Mouse (Mus musculus) liver, embryonic 11.5 days (tissue): ENCODE results near the gene Usf1. TPM values are rescaled to one million over a fixed set of nuclear protein-coding genes. Genes with fewer than 3 reads are reported as not detected.

Experiments
- ATAC-seq: fragments of 200-750 bp; cut with Nextera tagmentation; replicated peaks from 2 replicates; pipeline ENCODE4 v1.8.0; 2017; ENCODE audit warnings: moderate number of reproducible peaks, mild to moderate bottlenecking, moderate TSS enrichment, moderate library complexity; ENCODE audit not compliant: low FRiP score
- DNase-seq: peaks from one replicate; pipeline ENCODE4 v3.0.0-alpha.2; 2017; ENCODE audit warnings: low spot score
- H3K27ac ChIP-seq: fragments of 300-500 bp; sonication (generic); 2 replicates; pipeline ENCODE4 v1.5.1; 2014; ENCODE audit warnings: mild to moderate bottlenecking, low read depth, low read length, control low read depth
- H3K27me3 ChIP-seq: fragments of 300-500 bp; sonication (generic); replicated peaks from 2 replicates; pipeline ENCODE4 v1.6.1; 2014; ENCODE audit warnings: low read length, mixed read lengths; ENCODE audit not compliant: control insufficient read depth, insufficient read depth
- H3K36me3 ChIP-seq: fragments of 300-500 bp; sonication (generic); 2 replicates; pipeline ENCODE4 v1.6.1; 2014; ENCODE audit warnings: mild to moderate bottlenecking, low read length, moderate library complexity, mixed read lengths; ENCODE audit not compliant: control insufficient read depth, insufficient read depth
- H3K4me1 ChIP-seq: fragments of 300-500 bp; sonication (generic); replicated peaks from 2 replicates; pipeline ENCODE4 v1.6.1; 2014; ENCODE audit warnings: low read length, mixed read lengths; ENCODE audit not compliant: control insufficient read depth, insufficient read depth
- H3K4me2 ChIP-seq: fragments of 300-500 bp; sonication (generic); 2 replicates; pipeline ENCODE4 v1.6.1; 2014; ENCODE audit warnings: mild to moderate bottlenecking, control low read depth, moderate library complexity
- H3K4me3 ChIP-seq: fragments of 300-500 bp; sonication (generic); 2 replicates; pipeline ENCODE4 v1.5.1; 2014; ENCODE audit warnings: low read depth, low read length, control low read depth
- H3K9ac ChIP-seq: fragments of 300-500 bp; sonication (generic); 2 replicates; pipeline ENCODE4 v1.6.1; 2014; ENCODE audit warnings: low read depth, low read length, control low read depth
- H3K9me3 ChIP-seq: fragments of 300-500 bp; sonication (generic); 2 replicates; pipeline ENCODE4 v1.6.1; 2016; ENCODE audit warnings: low read length, inconsistent platforms, mixed read lengths; ENCODE audit not compliant: control insufficient read depth
- WGBS: fragments of 180-500 bp; shearing (Covaris S2); extraction: QIAGEN DNeasy Blood & Tissue Kit; methylation state at CpG from one replicate; pipeline ENCODE4 v1.1.7; 2014; 5-methylcytosine and 5-hydroxymethylcytosine counted together
- polyA plus RNA-seq: library from polyadenylated mRNA; unstranded; fragments of >200 nt; fragmentation: Nextera tagmentation; extraction: Ambion mirVana; gene quantifications from 2 replicates; pipeline ENCODE4 v1.2.1, GENCODE M21; 2014

The Usf1 gene
- polyA plus RNA-seq, 1 experiment from 2014 or later: 53.2 TPM

DNA sequence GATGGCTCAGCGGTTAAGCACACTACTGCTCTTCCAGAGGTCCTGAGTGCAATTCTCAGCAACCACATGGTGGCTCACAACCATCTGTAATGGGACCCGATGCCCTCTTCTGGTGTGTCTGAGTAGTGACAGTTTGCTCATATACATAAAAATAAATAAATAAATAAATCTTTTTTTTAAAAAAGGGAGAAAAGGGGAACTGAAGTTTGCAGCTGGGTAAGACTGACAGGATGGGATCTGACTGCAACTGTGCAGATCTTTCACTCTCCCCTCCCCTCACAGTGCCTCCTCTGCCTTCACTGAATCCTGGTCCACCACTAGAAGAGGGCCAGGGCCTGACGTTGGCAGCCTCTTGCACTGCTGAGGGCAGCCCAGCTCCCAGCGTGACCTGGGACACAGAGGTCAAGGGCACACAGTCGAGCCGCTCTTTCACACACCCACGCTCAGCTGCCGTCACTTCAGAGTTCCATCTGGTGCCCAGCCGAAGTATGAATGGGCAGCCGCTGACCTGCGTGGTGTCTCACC, 29.0 kb upstream of the Usf1 start:
- DNase-seq (no peak), ATAC-seq (no peak)
- 77% methylated on average over 11 of the region's 11 CpGs for WGBS
- no peak overlapping the region for H3K9ac ChIP-seq
- H3K27me3 ChIP-seq: peaks cover 20% of the 10 kb centered on the region
- H3K4me2 ChIP-seq: no peak overlapping the region
- H3K36me3 ChIP-seq: no peaks in the 10 kb centered on the region
- H3K9me3 ChIP-seq: no peaks in the 10 kb centered on the region
- no peak overlapping the region for H3K4me3 ChIP-seq
- peaks cover 11% of the 10 kb centered on the region; the same call in 1 of the 2 replicates for H3K4me1 ChIP-seq
- H3K27ac ChIP-seq: no peak overlapping the region

DNA sequence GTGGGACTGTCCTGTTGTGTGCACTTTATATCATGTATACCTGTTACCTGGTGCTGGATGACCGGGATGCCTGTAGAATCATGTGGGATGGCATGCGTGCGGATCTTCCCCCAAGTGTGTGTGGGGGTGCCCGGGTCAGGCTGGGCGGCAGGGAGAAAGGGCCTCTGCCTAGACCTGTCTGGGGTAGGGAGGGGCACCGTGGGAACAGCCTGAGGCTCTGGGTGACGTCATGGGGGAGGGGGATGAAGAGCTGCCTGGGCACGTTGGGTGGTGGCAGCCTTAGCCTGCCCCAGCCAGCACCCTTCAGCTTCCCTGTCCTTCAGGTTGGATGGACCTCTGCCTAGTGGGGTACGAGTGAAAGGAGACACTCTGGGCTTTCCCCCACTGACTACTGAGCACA, 26.8 kb upstream of the Usf1 start:
- ATAC-seq (no peak), DNase-seq (no peak)
- peaks cover 6% of the 10 kb centered on the region; the same call in 1 of the 2 replicates for H3K4me1 ChIP-seq
- no peak overlapping the region for H3K27ac ChIP-seq
- H3K36me3 ChIP-seq: no peaks in the 10 kb centered on the region
- H3K4me2 ChIP-seq: no peak overlapping the region
- peaks cover 18% of the 10 kb centered on the region for H3K27me3 ChIP-seq
- H3K9me3 ChIP-seq: no peaks in the 10 kb centered on the region
- H3K9ac ChIP-seq: no peak overlapping the region
- no peak overlapping the region for H3K4me3 ChIP-seq
- 64% methylated on average over 9 of the region's 9 CpGs for WGBS

DNA sequence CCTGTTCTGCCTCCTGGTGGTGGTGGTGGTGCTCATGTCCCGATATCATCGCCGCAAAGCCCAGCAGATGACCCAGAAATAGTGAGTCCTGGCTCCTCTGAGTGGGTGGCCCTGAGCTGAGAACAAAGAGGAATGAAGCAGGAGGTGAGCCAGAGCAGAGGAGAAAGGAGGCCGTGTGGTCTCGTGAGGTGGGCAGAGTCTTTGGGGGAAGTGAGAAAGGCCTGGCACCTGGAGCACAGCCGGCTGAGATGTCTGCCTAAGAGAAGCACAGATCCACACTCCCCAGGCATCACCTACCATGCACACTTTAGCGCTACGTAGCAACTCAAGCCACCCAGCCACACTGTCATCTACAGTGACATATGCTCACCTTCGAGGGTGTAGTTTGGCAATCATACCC, 25.9 kb upstream of the Usf1 start:
- H3K36me3 ChIP-seq: no peaks in the 10 kb centered on the region
- H3K9me3 ChIP-seq: no peaks in the 10 kb centered on the region
- H3K4me3 ChIP-seq: no peak overlapping the region
- H3K4me2 ChIP-seq: no peak overlapping the region
- no peaks in the 10 kb centered on the region; the same call in none of the 2 replicates for H3K4me1 ChIP-seq
- DNase-seq: no peak
- ATAC-seq: no peak
- 60% methylated on average over 9 of the region's 9 CpGs for WGBS
- no peak overlapping the region for H3K27ac ChIP-seq
- no peak overlapping the region for H3K9ac ChIP-seq
- peaks cover 11% of the 10 kb centered on the region for H3K27me3 ChIP-seq

DNA sequence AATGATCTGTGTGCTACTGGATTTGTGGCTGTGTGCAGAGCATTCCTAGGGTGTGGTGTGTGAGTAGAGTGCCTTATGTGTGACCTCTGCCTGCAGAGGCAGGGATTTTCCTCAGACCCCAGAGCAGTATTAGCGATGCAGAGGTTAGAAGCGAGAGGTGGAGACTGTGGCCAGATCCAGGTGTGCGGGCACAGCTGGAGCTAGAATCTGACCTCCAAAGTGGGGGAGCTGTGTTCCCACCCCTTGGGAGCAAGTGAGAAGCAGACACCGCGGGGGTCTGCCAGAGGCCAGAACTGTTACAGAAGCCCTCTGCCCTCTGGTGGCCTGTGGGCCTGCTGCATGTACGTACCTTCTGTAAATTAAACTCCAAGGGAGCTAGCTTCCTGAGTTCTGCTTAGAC, 24.0 kb upstream of the Usf1 start:
- Histone ChIP-seq H3K9ac (no peak overlapping the region), H3K9me3 (no peaks in the 10 kb centered on the region), H3K4me1 (no peaks in the 10 kb centered on the region; the same call in none of the 2 replicates), H3K4me3 (no peak overlapping the region), H3K36me3 (no peaks in the 10 kb centered on the region), H3K27ac (no peak overlapping the region), H3K4me2 (no peak overlapping the region), H3K27me3 (0 out of 2 replicates have a peak, but pooled peaks cover 3% of the 10 kb centered on the region)
- WGBS: 28% methylated on average over 6 of the region's 6 CpGs
- ATAC-seq (no peak), DNase-seq (no peak)

DNA sequence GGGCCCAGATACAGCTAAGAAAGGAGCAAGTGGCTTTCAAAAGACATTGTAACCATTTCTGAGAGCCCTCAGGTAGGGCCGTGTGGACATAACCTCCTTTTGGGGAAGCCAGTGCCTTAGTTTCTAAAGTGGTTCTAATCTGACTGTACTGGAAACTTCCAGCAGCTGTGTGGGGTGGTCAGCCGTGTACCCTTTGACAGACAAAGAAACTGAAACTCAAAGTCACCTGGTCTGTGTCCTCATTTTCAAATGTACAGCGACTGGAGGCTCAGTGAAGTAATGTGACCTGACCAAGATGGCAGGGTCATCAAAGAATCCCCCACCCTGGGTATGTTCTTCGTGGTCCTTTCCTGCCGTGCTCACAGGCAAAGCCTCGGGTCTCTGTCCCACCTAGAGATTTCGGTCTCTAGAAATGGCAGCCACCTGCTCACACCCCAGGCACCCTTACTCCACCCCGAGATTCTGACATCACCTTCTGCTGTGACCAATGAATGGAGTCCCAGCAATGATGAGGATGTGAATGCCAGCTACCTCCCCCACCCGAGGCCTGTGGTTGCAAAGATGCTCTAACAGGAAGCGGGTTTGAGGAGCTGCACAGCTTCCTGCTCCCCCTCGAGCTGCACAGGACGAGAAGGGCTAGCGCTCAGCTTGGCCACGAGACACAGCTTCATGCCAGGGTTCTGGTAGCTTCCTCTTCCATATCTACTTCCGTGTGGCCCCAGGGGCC, 22.6 kb upstream of the Usf1 start, which contains the start of gene Arhgap30:
Arhgap30 (plus strand) TSS at position 579 of the 727 bp plus-strand sequence.
- peak within 1 kb of the TSS; percentile 35 for H3K4me3 ChIP-seq
- 49% methylated on average over 15 of the region's 15 CpGs for WGBS
- peak within 1 kb of the TSS; percentile 61 for H3K4me2 ChIP-seq
- no peaks in the 10 kb centered on the region for H3K9me3 ChIP-seq
- H3K27ac ChIP-seq: no peak within 1 kb of the TSS
- H3K4me1 ChIP-seq: no peaks in the 10 kb centered on the region; the same call in none of the 2 replicates
- DNase-seq: no peak
- H3K9ac ChIP-seq: peak within 1 kb of the TSS; percentile 43
- ATAC-seq: peak; percentile 55
- H3K36me3 ChIP-seq: no peaks in the 10 kb centered on the region
- no peaks in the 10 kb centered on the region for H3K27me3 ChIP-seq

DNA sequence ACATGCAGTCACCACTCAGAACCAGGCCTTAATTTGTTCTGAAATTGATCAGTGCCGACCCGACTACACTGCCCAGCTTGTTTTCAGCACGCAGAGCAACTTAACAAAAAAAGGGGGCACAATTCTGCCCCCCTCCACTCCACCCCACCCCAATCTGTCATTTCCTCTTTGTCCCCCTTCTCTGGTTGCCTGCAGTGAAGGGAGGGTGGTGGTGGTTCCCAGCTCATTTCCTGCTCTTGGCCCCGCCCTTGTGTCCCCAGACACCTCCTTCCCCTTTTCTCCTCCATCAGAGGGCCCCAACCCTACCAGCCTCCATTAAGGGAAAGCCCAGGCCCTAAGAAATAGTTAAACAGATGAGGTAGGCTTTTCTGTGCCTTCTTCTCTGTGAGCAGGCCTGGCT, 21.0 kb upstream of the Usf1 start:
- Histone ChIP-seq H3K4me1 (no peaks in the 10 kb centered on the region; the same call in none of the 2 replicates), H3K27me3 (no peaks in the 10 kb centered on the region), H3K27ac (no peak overlapping the region), H3K9ac (no peak overlapping the region; the same call in 1 of the 2 replicates), H3K4me3 (peak overlapping the region; percentile 35), H3K36me3 (no peaks in the 10 kb centered on the region), H3K9me3 (no peaks in the 10 kb centered on the region), H3K4me2 (peak overlapping the region; percentile 61)
- ATAC-seq: peak; percentile 46; the same call in 1 of the 2 replicates
- 46% methylated on average over 4 of the region's 4 CpGs for WGBS
- DNase-seq: no peak

DNA sequence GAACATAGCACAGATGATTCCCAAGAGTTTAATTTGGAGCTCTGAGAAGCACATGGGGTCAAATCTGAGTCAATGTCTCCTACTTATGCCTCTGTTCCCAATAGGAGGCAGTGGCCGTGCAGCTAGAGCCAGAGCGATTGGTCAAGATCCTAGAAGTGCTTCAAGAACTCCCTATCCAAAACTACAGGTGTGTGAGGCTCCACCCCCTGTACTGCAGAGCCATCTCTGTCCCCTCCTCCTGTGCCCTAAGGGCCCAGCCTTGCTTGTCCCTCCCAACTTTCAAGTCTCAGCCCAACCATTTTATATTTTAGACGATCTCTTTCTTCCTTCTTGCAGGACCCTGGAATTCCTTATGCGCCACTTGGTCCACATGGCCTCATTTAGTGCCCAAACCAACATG, 9.3 kb upstream of the Usf1 start:
- Histone ChIP-seq H3K4me3 (no peak overlapping the region), H3K27me3 (no peaks in the 10 kb centered on the region), H3K9me3 (no peaks in the 10 kb centered on the region), H3K4me2 (no peak overlapping the region), H3K9ac (no peak overlapping the region), H3K36me3 (no peaks in the 10 kb centered on the region), H3K4me1 (no peaks in the 10 kb centered on the region), H3K27ac (no peak overlapping the region)
- 75% methylated on average over 4 of the region's 4 CpGs for WGBS
- DNase-seq (no peak), ATAC-seq (no peak)

DNA sequence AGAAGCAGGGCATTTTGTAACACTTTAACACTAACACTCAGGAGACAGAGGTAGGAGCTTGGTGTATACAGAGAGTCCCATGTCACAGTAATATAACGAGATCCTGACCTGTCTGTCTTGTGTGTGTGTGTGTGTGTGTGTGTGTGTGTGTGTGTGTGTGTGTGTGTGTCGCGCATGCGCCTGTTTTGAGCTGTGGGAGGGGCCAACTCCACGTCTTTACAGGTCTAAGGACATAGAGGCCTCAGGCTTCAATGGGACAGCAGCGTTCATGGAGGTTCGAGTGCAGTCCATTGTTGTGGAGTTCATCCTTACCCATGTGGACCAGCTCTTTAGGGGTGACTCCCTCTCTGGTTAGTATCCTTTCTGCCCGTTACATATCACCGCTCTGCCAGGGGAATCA, 8.1 kb upstream of the Usf1 start:
- Histone ChIP-seq H3K4me2 (no peak overlapping the region), H3K4me3 (no peak overlapping the region), H3K4me1 (no peaks in the 10 kb centered on the region), H3K9me3 (no peaks in the 10 kb centered on the region), H3K36me3 (no peaks in the 10 kb centered on the region), H3K27me3 (no peaks in the 10 kb centered on the region), H3K9ac (no peak overlapping the region), H3K27ac (no peak overlapping the region)
- DNase-seq (no peak), ATAC-seq (no peak)
- 82% methylated on average over 7 of the region's 9 CpGs for WGBS

DNA sequence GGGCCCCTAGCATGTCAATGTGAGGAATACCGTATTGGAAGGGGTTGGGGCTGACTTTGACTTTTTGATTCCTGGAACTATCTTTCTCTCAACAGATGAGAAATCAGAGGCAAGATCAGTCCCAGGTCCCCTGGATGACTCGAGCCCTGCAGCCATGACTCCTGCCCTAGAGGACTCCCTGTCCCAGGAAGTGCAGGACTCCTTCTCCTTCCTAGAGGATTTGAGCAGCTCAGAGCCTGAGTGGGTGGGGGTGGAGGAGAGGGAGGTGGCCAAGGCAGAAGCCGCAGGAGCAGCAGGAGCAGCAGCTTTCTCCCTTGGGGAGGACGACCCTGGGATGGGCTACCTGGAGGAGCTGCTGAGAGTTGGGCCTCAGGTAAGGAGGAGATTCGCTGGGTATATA, 3.9 kb upstream of the Usf1 start:
- Histone ChIP-seq H3K27ac (no peak overlapping the region), H3K9ac (no peak overlapping the region), H3K27me3 (no peaks in the 10 kb centered on the region), H3K4me1 (no peaks in the 10 kb centered on the region), H3K4me2 (no peak overlapping the region), H3K9me3 (no peaks in the 10 kb centered on the region), H3K4me3 (no peak overlapping the region), H3K36me3 (no peaks in the 10 kb centered on the region)
- WGBS: 81% methylated on average over 5 of the region's 5 CpGs
- no peak for DNase-seq
- no peak for ATAC-seq
